Mouse (Mus musculus): ENCODE data around the gene Fam83b.
A peak's percentile ranks its signal among the peaks of the same experiment; 100 is the strongest.

Gene Fam83b

DNA sequence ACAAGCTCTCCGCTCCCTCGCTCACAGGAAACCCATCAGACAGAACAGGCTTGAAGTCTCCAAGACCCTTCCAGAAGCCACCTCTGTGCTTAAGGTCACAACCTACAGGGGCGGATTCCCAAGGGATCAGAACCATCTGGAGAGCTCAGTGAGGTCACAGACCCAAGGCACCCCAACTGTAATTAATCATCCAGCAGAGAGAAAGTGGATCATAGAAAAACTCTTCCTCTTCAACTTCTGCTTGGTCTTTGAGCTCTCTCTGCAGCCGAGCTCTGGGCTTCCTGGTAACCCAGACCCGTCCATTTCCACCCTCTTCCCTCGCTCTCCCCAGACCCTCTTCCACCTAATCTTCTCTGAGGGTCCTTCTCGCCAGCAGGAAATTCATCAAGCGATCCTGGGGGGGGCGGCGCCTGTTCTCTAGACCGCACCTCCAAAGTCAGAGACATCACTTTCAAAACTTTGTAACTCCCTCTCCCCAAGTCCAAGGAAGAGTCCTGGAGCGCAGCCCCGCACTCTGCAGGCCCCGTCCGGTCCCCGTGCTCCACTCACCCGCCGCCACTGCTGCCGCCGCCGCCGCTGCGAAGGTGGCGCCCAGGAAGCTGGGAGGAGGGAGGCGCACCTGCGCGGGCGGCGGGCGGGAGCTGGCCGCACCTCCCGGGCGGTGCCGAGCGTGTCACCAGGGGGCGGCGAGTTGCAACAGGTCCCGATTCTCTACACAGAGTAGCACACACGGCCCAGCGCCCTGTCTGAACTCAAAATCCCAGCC lies at the start of gene Fam83b:
Gene Fam83b, minus strand, starts transcription at position 602 of the 766 bp plus-strand sequence.
- DNase-seq, result peak; percentile 72

DNA sequence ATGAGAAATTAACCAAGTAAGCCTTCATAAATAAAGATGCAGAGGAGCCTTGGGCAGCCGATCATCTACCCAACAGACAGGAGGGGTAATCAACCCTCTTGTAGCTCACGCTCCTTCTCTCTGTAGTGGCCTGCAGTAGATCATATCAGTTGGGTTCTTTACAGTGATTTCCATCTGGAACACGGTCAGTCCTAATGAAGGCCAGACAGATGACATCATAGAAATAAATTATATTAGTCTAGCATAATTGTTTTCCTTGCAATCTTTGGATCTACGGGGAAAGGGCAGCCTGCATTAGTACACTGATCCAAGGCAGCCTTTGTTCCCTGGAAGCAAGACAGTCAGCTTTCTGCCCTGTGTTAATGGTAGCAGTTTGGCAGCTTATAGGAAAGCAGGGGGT lies 47.2 kb upstream of the Fam83b start:
- no peak for DNase-seq

GRCm38 (mm10) chr9:76603744-76604143 lies 36.8 kb upstream of the Fam83b start:
- no peak for DNase-seq

DNA sequence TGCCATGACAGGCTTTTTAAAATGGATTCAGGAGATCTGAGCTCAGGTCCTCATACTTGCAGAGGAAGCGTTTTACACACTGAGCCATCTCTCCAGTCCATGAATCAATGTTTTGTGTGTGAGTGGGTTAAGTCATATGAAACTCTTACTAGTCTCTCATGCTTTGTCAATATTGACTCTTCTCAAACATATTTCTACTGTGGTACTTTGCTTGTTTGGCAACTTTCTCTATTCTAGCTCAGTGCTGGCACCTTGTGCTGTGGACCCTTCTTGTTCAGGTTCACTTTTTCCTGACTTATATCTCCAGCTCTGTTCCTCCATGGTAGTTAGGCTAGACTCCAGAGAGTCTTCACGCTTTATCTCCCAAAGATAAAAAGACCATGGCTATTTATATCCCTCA lies 36.0 kb upstream of the Fam83b start:
- DNase-seq, result no peak

GRCm38 (mm10) chr9:76597395-76597794 lies 30.5 kb upstream of the Fam83b start:
- no peak for DNase-seq

DNA sequence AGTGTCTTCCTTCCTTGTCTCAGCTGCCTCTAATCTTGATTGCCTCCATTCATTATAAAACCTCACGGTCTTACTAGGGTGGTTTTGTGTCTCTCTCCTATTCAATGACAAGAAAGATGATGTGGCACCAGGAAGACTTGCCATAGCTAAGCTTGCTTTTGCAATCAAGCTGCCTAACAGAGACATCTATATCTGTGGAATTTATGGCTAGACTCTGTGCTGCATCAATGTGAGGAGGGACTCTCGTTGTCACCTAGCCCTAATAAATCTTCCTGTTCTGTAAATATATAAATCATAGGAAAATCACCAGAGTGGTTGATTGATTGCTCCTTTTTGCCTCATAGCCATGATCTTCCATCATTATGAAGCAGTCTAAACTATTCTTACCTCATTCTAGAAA lies 26.9 kb upstream of the Fam83b start:
- DNase-seq, result no peak

DNA sequence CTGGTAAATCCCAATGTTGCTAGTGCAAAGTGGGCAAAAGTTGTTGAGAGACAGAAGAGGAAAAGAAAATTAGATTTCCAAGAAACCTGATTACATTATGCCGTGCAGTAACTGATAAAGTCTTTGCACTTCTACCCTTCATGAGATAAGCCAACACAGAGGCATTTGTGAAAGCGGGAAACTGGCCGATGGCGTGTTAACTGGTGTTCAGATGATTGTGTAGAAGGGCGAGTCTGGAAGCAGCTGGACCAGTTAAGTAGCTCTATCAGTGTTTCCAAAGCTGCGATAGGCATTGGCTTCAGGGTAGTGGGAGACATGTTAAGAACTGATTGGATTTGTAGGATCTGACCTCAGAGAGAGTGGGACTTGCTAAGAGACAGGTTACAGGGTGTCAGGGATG lies 17.0 kb upstream of the Fam83b start:
- DNase-seq, result no peak

DNA sequence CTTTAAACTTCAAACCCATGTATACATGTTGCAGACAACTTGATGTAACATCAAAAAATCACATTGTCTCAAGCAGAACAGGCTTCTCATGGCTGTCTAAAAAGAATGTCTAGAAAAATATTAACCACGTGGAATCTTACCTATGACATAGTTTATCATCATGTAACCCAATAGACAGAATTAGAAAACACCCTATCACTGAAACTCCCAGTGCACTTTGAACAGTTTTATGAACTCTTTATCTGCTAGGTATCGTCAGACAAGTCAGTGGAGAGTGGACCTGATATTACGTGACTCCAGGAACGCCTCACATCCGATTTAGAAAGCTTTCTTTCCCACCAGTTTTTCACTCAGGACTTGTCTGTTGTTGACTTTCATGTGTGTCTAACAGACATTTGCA lies 15.1 kb upstream of the Fam83b start:
- no peak for DNase-seq

- no peak for DNase-seq
Observed at GRCm38 (mm10) chr9:76567281-76567655, 352 bp upstream of the Fam83b start.

DNA sequence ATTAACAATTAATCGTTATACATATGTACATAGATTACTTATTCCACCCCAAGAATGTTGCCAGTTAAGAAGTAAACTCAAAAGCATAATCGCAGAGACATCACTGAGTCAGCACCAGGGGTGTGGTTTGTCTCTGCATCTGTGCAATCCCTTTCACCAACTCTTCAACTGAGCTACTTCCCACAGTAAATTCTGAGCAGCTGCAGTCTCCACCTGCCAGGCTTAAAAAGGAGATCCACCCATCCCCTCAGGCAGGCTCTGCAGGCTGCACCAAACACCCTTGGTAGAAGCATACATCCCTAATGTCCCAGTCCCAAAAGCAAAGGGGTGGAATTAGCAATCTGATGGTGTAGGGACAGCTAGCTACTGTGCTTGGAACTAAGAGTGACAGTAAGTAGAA lies 1.3 kb downstream of the Fam83b start:
- no peak for DNase-seq

GRCm38 (mm10) chr9:76564071-76564470 lies 2.8 kb downstream of the Fam83b start:
- no peak for DNase-seq

DNA sequence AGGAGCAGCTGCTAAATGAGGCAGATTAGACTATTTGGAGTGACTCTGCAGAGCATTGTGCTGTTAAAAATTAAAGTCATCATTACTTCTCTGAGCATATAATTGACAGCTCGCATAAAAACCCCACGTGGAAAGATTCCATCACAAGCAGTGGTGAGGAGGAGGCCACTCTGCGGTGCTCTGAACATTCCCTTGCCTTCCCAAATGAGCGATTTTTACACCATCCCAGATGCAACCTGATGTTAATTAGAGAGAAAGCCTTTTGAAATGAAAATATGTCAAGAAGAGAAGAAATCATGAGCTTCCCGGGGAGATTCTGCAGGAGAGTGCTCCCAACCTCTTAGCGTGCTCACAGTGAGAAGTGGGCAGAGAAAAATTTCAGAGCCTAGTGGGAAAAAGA lies 4.1 kb downstream of the Fam83b start:
- no peak for DNase-seq

DNA sequence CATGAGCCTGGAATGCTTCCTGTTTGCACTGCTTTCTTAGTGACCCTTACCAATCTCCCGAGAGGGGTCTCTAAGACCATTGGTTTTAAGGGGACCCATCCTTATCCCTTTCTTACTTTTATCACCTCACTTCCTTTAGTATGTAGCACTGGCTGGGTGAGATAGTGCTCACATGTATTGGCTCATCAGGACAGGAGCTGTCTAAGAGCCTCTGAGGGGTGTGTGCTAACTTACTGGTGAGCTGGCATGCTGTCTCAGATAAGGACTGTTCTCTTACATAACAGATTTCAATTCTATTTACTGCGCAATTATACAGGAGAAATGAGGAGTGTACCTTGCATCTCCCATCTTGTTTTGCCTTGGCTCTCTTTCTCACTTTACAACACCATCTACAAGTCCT lies 7.7 kb downstream of the Fam83b start:
- DNase-seq, result no peak

DNA sequence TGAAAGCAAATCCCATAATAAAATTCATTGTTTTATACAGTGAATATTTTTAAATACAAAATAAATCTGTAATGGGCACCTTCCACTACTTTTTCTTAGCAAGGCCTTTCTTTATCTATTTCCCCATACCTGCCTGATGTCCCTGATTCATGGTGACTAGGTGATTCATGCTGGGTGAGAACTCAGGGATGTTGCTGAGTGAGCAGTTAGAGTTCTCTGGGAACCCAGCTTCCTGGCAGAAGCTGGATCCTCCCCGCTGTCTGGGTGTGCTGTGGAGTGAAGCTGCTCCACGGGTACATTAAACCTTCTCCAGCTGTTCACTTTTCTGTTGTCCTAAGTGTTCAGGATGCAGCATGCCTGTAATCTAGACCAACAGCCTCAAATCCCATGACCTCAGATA lies 13.2 kb downstream of the Fam83b start:
- DNase-seq, result no peak

DNA sequence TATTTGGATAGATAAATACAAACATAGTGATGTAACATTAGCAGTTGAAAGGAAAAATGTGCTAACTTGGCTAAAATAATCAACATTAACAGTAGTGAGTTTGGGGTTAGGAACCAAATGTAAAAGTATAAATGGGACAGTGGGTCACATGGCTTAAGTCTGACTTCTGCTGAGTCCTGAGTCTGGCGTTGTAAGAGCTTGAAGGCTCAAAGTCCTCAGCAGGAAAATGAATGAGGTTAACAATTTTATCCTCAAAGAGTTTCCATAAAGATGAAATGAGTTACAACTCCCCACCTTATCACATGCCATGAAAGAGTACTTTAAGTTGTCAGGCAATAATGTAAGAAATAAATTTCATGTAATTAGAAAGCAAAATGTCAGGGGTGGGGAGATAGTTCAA lies 13.8 kb downstream of the Fam83b start:
- no peak for DNase-seq

DNA sequence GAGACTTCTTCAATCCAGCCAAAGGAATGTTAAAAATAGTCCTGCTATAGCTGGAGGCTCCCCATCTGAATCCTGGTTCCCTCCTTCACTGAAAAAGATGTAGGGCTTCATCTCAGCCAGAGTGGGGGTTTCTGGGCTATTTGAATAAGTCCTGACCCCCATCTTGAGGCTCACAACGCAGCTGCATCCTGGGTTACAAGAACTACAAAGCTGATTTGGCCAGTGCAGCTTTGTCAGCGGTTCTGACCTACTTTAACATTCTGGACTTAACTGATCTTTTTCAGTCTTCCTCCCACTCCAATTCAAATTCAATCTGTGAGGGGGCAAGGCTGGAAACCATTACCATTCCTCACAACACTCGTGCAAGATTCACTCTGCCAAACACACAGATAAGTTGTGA lies 20.2 kb downstream of the Fam83b start:
- no peak for DNase-seq

- no peak for DNase-seq
Observed at GRCm38 (mm10) chr9:76540684-76541083, 26.2 kb downstream of the Fam83b start.

GRCm38 (mm10) chr9:76539953-76540621 lies 26.8 kb downstream of the Fam83b start:
- DNase-seq, result no peak

DNA sequence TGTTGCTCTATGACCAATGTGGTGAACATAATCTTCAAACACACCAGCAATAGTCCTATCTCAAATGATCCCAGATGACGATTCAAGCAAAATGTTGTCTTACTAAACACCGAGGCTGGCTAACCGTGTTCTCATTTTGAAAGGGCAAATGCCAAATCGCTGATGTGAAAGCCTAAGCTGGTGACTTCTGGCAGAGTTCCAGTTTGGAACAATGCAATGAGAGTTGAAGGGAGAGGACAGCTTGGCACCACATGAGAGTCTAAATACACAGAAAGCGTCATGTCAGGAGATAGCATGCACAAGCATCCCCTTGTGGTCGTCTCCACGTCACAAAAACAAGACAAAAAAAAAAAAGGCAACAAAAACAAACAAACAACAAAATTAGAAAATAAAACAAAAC lies 27.6 kb downstream of the Fam83b start:
- no peak for DNase-seq

- DNase-seq, result no peak
Observed at GRCm38 (mm10) chr9:76536032-76536431, 30.9 kb downstream of the Fam83b start.

GRCm38 (mm10) chr9:76532403-76532802 lies 34.5 kb downstream of the Fam83b start:
- no peak for DNase-seq

DNA sequence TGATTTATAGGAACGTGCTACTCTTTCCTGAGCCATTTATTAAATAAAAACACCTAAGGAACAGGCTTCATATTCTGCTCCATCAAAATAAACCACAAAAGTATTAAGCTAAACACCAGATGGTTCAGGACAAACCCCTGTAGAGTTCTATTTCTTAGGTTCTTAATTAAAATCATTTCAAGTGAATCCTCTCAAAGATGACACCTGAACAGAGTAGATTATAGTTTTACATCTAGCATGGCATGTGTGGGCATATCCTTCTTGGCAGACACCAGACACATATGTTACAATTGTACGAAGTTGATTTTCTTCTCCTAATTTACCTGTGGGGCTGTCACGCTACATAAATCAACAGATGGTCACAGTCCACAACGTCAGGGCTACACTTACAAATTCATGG lies 35.5 kb downstream of the Fam83b start:
- no peak for DNase-seq

GRCm38 (mm10) chr9:76525592-76525991 lies 41.3 kb downstream of the Fam83b start:
- DNase-seq, result no peak

DNA sequence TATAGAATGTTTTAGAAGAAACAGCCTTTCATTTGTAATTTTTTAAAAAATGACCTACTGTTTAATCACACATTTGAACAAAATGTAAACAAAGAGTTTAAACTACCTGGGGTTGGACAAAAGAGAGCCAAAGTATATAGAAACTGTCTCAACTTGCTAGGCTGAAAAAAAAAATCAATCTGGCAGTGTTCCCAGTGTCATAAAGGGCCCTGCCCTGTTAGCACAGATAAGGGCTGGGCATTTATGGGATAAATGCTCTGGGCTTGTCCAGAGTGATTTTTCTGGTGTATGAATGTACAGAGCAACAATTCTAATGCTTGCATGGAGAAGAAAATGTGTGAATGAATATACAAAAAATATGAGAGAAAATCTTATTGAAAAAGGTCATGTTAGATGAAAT lies 43.8 kb downstream of the Fam83b start:
- DNase-seq, result no peak

GRCm38 (mm10) chr9:76521640-76522039 lies 45.3 kb downstream of the Fam83b start:
- no peak for DNase-seq
